In the genomic region with DNA sequence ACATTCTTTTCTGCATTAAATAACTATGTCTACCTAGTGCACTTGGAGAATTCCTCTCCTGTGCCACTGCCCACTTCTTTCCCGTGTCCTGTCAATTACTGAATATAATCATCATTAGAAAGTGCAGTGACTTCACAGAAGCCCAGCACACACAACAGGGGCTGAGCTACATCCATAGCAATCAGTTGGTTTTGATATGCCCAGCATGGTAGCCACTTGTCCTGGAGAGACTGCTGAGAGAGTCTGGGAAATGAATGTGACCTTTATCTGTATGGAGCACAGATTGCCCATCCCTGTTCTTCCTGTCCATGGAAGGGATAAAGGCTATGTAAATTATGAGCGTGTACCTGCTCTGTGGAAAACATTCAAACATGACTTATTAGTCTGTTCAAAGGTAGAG, we compare ENCODE assay signal across 14 mouse cellular contexts.
"Had no signal": no experiment of that assay in that cellular context is flagged by ENCODE, and none has a peak within 500 bp of the region (broad histone marks: within the 10 kb centered on the region; RNA-seq: fewer than 3 reads in every experiment).

No protein-coding gene starts in this region.

- DNase-seq: cerebellum, adult 9-11 months; cerebellum, postnatal 10 days; cerebellum, postnatal 14 days; cerebellum, postnatal 25 days; cerebellum, postnatal 36 days; embryo, embryonic 11 days; forebrain, postnatal 0 days; gastrocnemius, adult 2 months; gastrocnemius, postnatal 10 days; gastrocnemius, postnatal 14 days; gastrocnemius, postnatal 25 days; gastrocnemius, postnatal 36 days; heart, adult 18-20 months; heart, adult 2 months had no signal
